Mouse (Mus musculus) E14TG2a.4 (cell line): Measurements from ENCODE around the gene Cdh22.

Experiments
- CTCF ChIP-seq: conservative IDR thresholded peaks from 2 replicates; pipeline ENCODE4 v1.5.1; 2014; ENCODE audit warnings: low read length
- POU5F1 ChIP-seq: IDR thresholded peaks from 2 replicates; pipeline ENCODE4 v1.6.1; 2014; ENCODE audit warnings: low read length, borderline replicate concordance

DNA sequence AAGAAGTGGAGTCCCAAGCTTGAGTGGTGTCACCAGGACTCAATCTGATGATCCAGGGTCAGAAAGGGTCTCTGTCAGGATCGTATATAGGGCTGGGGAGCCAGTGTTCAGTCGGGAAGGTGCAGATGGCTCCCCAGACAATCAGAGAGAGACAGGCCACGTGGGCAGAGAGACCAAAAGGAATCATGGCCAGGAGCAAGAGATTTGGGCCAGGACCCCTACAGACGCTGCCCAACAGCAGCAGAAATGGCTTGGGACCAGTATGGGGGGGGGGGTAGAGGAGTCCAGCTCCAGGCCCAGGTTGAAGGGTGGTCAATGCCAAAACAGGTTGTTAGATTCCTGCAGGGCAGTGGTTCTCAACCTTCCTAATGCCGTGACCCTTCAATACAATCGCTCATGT lies 29.2 kb downstream of the Cdh22 start:
- no peak for TF ChIP-seq CTCF
- TF ChIP-seq POU5F1 = no peak
